Mouse (Mus musculus) midbrain, embryonic 14.5 days (tissue): ENCODE results near the gene Bpi. TPM values are rescaled to one million over a fixed set of nuclear protein-coding genes. Genes with fewer than 3 reads are reported as not detected.

Experiments
- ATAC-seq: fragments of 200-750 bp; cut with Nextera tagmentation; 2 replicates; pipeline ENCODE4 v1.8.0; 2017; ENCODE audit warnings: moderate number of reproducible peaks, moderate library complexity; ENCODE audit not compliant: low FRiP score, low TSS enrichment
- DNase-seq: peaks from one replicate; pipeline ENCODE4 v3.0.0-alpha.2; 2015
- H3K27ac ChIP-seq: fragments of 300-500 bp; sonication (generic); replicated peaks from 2 replicates; pipeline ENCODE4 v1.5.1; 2014; ENCODE audit warnings: mild to moderate bottlenecking, low read depth, low read length, moderate library complexity
- H3K27me3 ChIP-seq: fragments of 300-500 bp; sonication (generic); 2 replicates; pipeline ENCODE4 v1.6.1; 2014; ENCODE audit warnings: low read length, control low read depth, mixed read lengths; ENCODE audit not compliant: control insufficient read depth, insufficient read depth
- H3K36me3 ChIP-seq: fragments of 300-500 bp; sonication (generic); 2 replicates; pipeline ENCODE4 v1.6.1; 2014; ENCODE audit warnings: low read length, control low read depth; ENCODE audit not compliant: control insufficient read depth, insufficient read depth
- H3K4me1 ChIP-seq: fragments of 300-500 bp; sonication (generic); 2 replicates; pipeline ENCODE4 v1.6.1; 2014; ENCODE audit warnings: mild to moderate bottlenecking, antibody characterized with exemption, low read length, control low read depth; ENCODE audit not compliant: control insufficient read depth, insufficient read depth
- H3K4me2 ChIP-seq: fragments of 300-500 bp; sonication (generic); 2 replicates; pipeline ENCODE4 v1.6.1; 2014; ENCODE audit warnings: mild to moderate bottlenecking, low read length, moderate library complexity
- H3K4me3 ChIP-seq: fragments of 300-500 bp; sonication (generic); replicated peaks from 2 replicates; pipeline ENCODE4 v1.5.1; 2014; ENCODE audit warnings: low read depth, low read length
- H3K9ac ChIP-seq: fragments of 300-500 bp; sonication (generic); replicated peaks from 2 replicates; pipeline ENCODE4 v1.6.1; 2014; ENCODE audit warnings: mild to moderate bottlenecking, low read length, moderate library complexity
- H3K9me3 ChIP-seq: fragments of 300-500 bp; sonication (generic); 2 replicates; pipeline ENCODE4 v1.6.1; 2016; ENCODE audit warnings: low read length, control low read depth, mixed read lengths; ENCODE audit not compliant: control insufficient read depth
- WGBS: fragments of 180-500 bp; shearing (Covaris S2); extraction: QIAGEN DNeasy Blood & Tissue Kit; methylation state at CpG from one replicate; pipeline ENCODE4 v1.1.7; 2014; 5-methylcytosine and 5-hydroxymethylcytosine counted together
- polyA plus RNA-seq: library from polyadenylated mRNA; unstranded; fragments of >200 nt; fragmentation: Nextera tagmentation; extraction: Ambion mirVana; gene quantifications from 2 replicates; pipeline ENCODE4 v1.2.1, GENCODE M21; 2014

Bpi gene
- not detected in 2 replicates for polyA plus RNA-seq

DNA sequence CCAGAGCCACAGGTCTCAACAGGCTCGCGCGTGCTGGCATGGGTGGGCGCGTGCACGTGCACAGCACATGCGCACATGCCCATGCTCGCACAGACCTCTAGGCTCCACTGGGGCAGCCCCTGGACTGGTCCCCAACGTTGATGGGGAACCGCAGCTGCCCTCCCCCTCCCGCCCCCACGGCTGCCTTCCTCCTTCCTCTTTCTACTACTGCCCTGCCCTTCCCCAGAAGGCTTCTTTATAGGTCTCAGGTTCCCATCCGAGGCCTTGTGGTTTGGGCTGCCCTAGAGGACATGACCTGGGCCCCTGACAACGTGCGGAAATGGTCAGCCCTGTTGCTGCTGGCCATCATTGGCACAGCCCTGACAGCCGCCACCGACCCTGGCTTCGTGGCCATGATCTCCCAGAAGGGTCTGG is at the start of gene Bpi:
Gene Bpi, plus strand, starts transcription at position 90 of the 414 bp plus-strand sequence.
- Histone ChIP-seq H3K9me3 (no peaks in the 10 kb centered on the region), H3K4me1 (no peaks in the 10 kb centered on the region), H3K4me3 (no peak within 1 kb of the TSS), H3K4me2 (no peak within 1 kb of the TSS), H3K27me3 (no peaks in the 10 kb centered on the region), H3K9ac (no peak within 1 kb of the TSS), H3K27ac (no peak within 1 kb of the TSS), H3K36me3 (no peaks in the 10 kb centered on the region)
- 68% methylated on average over 18 of the region's 18 CpGs for WGBS
- ATAC-seq (no peak), DNase-seq (no peak)

DNA sequence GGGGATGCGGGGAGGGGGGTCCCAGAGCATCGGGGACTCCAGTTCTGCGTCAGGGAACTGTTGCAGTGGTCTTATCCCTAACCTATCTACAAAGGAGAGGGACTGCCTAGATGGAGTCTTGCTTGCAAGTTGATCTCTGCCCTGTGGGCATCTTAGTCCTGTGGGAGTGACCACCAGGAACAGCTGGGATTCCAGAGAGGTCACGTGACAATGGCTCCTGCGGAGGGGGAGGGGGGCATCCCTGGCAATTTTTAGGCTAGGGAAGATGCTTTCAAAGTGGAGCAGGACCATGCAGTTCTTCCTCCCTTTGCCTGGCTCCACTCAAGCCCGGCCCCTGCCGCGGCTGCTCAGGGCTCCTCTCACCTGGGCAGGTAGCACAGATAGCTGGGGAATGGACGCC is 48.1 kb upstream of the Bpi start:
- no peak for ATAC-seq
- DNase-seq: no peak
- H3K36me3 ChIP-seq: no peaks in the 10 kb centered on the region
- H3K9me3 ChIP-seq: no peaks in the 10 kb centered on the region
- H3K9ac ChIP-seq: no peak overlapping the region
- WGBS: 60% methylated on average over 9 of the region's 9 CpGs
- no peak overlapping the region for H3K4me2 ChIP-seq
- H3K4me3 ChIP-seq: no peak overlapping the region
- no peaks in the 10 kb centered on the region for H3K27me3 ChIP-seq
- H3K27ac ChIP-seq: no peak overlapping the region
- H3K4me1 ChIP-seq: peaks cover under 1% of the 10 kb centered on the region; the same call in 1 of the 2 replicates

DNA sequence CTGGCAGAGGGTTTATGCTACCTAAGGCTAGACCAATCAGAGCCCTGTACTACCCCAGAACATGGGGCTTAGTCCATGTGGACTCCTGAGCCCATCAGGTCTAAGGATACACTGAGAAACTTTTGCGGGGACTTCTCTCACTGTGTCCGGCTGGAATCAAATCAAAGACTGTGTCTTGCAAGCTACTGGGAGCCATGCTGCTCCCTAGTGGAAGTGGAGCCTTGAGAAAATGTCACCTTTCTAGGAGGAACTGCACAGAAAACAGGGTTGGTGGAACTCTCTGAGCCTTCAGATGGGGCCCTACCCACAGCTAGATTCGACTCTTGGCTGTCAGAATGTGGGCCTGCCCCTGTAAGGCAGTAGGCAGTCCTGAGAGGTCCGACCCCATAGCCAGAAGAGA is 47.4 kb upstream of the Bpi start:
- no peaks in the 10 kb centered on the region for H3K9me3 ChIP-seq
- ATAC-seq (no peak), DNase-seq (no peak)
- H3K4me1 ChIP-seq: no peaks in the 10 kb centered on the region
- H3K9ac ChIP-seq: no peak overlapping the region
- no peaks in the 10 kb centered on the region for H3K36me3 ChIP-seq
- H3K4me2 ChIP-seq: no peak overlapping the region
- H3K27ac ChIP-seq: no peak overlapping the region
- no peak overlapping the region for H3K4me3 ChIP-seq
- WGBS: 49% methylated on average over 4 of the region's 4 CpGs
- no peaks in the 10 kb centered on the region for H3K27me3 ChIP-seq

DNA sequence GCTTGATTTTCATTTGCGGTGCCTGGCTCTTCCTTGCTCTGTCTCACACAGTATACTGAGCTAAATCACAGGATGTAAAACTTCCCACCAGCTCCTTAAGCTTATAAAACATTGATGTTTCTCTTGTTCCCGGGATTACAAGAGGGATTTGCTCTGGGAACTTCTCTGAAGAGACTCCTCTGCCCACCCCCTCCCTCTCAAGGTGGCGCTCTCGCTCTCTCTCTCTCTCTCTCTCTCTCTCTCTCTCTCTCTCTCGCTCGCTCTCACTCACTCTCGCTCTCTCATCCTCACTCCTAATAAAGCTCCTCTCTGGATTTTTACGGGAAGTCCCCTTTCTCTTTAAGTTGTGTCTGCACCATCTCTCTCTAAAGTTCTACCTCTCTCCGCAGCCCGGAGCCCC is 46.9 kb upstream of the Bpi start:
- H3K4me1 ChIP-seq: no peaks in the 10 kb centered on the region
- no peak overlapping the region for H3K4me3 ChIP-seq
- DNase-seq (peak; percentile 55), ATAC-seq (no peak)
- no peaks in the 10 kb centered on the region for H3K9me3 ChIP-seq
- no peak overlapping the region for H3K4me2 ChIP-seq
- no peaks in the 10 kb centered on the region for H3K27me3 ChIP-seq
- 20% methylated on average over 10 of the region's 10 CpGs for WGBS
- H3K36me3 ChIP-seq: no peaks in the 10 kb centered on the region
- no peak overlapping the region for H3K27ac ChIP-seq
- no peak overlapping the region for H3K9ac ChIP-seq

DNA sequence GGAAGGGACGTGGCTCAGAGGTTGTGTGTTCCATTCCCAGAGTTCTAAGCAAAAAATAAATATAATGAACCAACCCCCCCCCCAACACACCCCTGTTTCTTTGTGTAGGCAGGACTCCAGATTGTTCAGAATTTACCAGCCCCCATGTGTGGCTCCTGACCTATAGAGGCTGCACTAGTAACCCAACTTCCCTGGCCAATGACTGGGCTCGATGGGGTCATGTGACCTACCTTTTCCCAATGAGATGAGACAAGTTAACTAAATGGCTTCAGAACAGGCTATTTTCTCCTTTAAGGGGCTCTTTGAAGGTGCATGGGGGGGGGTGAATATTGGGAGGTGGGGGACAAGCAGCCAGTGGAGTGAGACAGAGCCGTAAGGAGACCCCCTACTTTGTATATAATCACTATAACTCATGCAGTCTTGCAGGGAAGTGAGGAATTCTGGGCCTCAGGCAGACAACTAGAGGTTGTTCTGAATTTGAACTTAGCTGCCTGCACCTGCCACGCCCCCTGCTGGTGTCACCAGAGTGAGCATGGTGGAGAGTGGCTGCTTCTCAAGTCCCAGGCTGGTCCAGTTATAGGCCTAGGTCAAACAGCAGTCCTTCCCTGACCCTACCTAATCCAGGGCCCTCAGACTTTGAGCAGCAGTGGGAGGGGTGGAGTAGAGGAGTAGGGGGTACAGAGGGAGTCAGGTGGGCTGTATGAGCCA is 46.0 kb upstream of the Bpi start:
- Histone ChIP-seq H3K9ac (no peak overlapping the region), H3K4me2 (no peak overlapping the region), H3K4me1 (no peaks in the 10 kb centered on the region), H3K27ac (no peak overlapping the region), H3K9me3 (no peaks in the 10 kb centered on the region), H3K4me3 (no peak overlapping the region), H3K27me3 (no peaks in the 10 kb centered on the region), H3K36me3 (no peaks in the 10 kb centered on the region)
- WGBS: 63% methylated on average over 4 of the region's 4 CpGs
- ATAC-seq: no peak
- DNase-seq: no peak

DNA sequence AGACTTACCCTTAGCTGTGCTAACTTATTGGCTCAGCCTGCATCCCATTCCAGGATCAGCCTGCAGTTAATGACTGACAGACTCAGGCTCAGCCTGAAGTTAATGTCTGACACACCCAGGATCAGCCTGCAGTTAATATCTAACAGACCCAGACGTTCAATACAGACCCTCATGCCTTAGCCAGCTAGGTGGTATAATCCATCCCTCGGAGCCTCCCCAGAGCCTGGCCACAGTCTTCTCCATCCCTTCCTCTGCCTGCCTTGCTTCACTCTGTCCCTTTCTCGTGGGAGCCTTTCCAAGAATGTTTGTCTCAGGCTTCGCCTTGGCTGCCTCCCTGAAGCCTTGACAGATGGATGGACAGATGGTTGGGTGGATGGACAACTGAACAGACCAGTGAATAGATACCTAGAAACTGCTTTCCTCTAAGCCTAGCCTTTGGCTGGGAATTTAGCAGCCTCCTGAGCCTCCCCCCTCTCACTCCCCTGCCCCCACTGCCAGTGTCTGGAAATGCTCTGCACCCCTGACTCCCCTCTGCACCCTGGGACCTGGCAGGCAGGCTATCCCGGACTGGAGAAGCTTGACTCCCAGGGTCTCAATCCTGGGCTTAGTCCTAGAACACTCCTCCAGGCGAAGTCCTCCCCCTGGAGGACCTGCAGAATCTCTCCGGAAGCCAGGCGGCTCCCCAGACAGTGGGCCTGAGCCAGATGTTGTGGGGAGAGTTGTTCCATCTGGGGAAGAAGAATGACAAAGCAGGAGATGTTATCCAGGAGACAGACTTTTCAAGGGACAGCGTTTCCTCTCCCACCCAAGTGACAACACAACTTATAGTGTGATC is 42.4 kb upstream of the Bpi start:
- WGBS: 67% methylated on average over 9 of the region's 9 CpGs
- no peak overlapping the region for H3K4me2 ChIP-seq
- DNase-seq: no peak
- no peak overlapping the region for H3K27ac ChIP-seq
- H3K36me3 ChIP-seq: no peaks in the 10 kb centered on the region
- no peak for ATAC-seq
- H3K4me3 ChIP-seq: no peak overlapping the region
- no peaks in the 10 kb centered on the region for H3K9me3 ChIP-seq
- H3K9ac ChIP-seq: no peak overlapping the region
- H3K27me3 ChIP-seq: no peaks in the 10 kb centered on the region
- no peaks in the 10 kb centered on the region for H3K4me1 ChIP-seq

DNA sequence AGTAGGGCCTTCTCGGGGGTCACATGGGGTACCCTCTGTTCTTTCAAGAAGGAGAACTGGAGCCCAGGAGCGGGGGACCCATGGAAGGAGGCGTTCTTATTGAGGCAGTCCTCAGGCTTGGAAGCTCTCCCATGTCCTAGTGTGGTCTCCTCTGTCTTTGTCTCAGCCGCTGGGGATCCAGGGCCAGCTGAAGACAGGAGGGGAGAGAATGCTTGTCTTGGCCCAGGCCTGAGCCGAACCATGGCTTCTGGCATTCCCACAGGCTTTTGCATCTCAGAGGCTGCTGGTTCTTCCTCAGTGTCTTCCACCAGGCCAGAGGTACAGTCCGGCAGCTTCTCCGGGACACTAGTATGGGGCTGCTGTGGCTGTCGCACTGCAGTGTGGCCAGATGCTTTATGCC is 41.4 kb upstream of the Bpi start:
- Histone ChIP-seq H3K9me3 (no peaks in the 10 kb centered on the region), H3K9ac (no peak overlapping the region), H3K27me3 (no peaks in the 10 kb centered on the region), H3K36me3 (no peaks in the 10 kb centered on the region), H3K4me3 (no peak overlapping the region), H3K4me2 (no peak overlapping the region), H3K4me1 (no peaks in the 10 kb centered on the region), H3K27ac (no peak overlapping the region)
- DNase-seq (no peak), ATAC-seq (no peak)
- 92% methylated on average over 8 of the region's 8 CpGs for WGBS

DNA sequence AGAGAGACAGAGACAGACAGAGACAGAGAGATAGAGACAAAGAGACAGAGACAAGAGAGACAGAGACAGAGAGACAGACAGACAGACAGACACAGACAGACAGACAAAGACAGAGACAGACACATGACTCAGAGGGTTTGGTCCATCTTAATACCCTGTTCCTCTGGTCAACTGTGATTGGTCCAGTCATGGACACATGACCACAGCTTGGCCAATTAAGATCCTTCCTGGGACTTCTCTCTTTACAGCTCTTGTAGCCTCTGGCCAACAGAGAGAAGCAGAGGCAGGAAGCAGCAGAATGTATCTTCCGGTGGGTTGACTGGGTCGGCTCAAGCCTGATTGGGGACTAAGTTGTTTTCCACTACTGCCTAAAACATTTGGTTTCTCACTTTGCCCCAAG is 38.3 kb upstream of the Bpi start:
- Histone ChIP-seq H3K4me3 (no peak overlapping the region), H3K4me2 (no peak overlapping the region), H3K4me1 (no peaks in the 10 kb centered on the region), H3K27ac (no peak overlapping the region), H3K36me3 (no peaks in the 10 kb centered on the region), H3K9me3 (no peaks in the 10 kb centered on the region), H3K27me3 (no peaks in the 10 kb centered on the region), H3K9ac (no peak overlapping the region)
- DNase-seq: no peak
- no peak for ATAC-seq
- 88% methylated on average over 2 of the region's 2 CpGs for WGBS
